Mouse (Mus musculus) stomach, adult 2 months (tissue): ENCODE results near the gene Aida. TPM values are rescaled to one million over a fixed set of nuclear protein-coding genes. Genes with fewer than 3 reads are reported as not detected.

Experiments
- polyA plus RNA-seq: library from polyadenylated mRNA; depleted of rRNA; stranded (reverse); fragments of >200 nt; gene quantifications from 2 replicates; pipeline ENCODE4 v1.2.3, GENCODE M21; 2012; rRNA removed

The Aida gene
- polyA plus RNA-seq: 1.8 and 3.0 TPM in 2 replicates

DNA sequence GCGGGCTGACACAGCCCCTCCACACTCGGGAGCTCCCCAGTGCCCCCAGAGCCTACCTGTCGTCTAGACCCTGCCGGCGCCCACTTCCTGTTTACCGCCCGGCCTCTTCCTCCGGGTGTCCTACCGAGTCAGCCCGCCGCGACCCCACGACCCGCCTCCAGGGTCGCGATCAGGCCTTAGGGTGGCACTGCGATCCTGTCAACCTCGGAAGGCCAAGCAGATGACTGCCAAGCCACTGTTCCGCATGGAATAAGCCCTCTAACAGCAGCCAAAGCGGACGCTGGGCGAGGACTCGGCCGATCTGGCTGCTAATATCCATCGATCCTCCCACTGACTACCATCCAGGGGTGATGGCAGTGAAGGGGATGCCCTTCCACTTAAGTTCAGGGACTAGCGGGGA lies at the start of gene Aida:
TSS of gene Aida (plus strand) at position 126 of the 400 bp plus-strand sequence.

GRCm38 (mm10) chr1:183296877-183297383 lies 540 bp downstream of the Aida start, which contains the start of gene Brox:
Brox (minus strand) TSS chr1:183297269.

GRCm38 (mm10) chr1:183369427-183370014 lies 73.1 kb downstream of the Aida start, which contains the start of gene Mia3:
Mia3 (minus strand) TSS chr1:183369553.

Other genes with a start within 250 kb of the Aida start
- gene Disp1, start 75.1 kb upstream of the Aida start, polyA plus RNA-seq: 8.0 and 8.5 TPM in 2 replicates
- gene Brox, start 679 bp downstream of the Aida start, polyA plus RNA-seq: 3.0 and 5.3 TPM in 2 replicates
- 43.7 and 50.9 TPM in 2 replicates for gene Mia3, start 73.0 kb downstream of the Aida start, polyA plus RNA-seq
- 1.6 and 3.1 TPM in 2 replicates for gene Taf1a, start 92.4 kb downstream of the Aida start, polyA plus RNA-seq
- 0.08 and 0.15 TPM in 2 replicates for gene Hhipl2, start 121.6 kb downstream of the Aida start, polyA plus RNA-seq